Comparison of ENCODE assay signal across 32 mouse cellular contexts in genomic region chr7:141678922-141679321, GRCm38 (mm10). TPM values are rescaled to one million over a fixed set of nuclear protein-coding genes. Genes with fewer than 3 reads are reported as not detected.
"Had no signal": no experiment of that assay in that cellular context is flagged by ENCODE, and none has a peak within 500 bp of the region (broad histone marks: within the 10 kb centered on the region; RNA-seq: fewer than 3 reads in every experiment).

No protein-coding gene starts in this region.

- DNase-seq: gastrocnemius, postnatal 14 days; gastrocnemius, postnatal 36 days; heart, adult 18-20 months; heart, postnatal 10 days; heart, postnatal 4 days; kidney, adult 11 months; kidney, adult 2 months; kidney, postnatal 14 days; kidney, postnatal 36 days; layer of hippocampus, adult 9-11 months; liver; liver, embryonic 13.5 days had no signal

- ATAC-seq: hindbrain, embryonic 16.5 days; intestine, embryonic 16.5 days had no signal

- H3K9me3 ChIP-seq: heart, embryonic 10.5 days; heart, embryonic 12.5 days; hindbrain, embryonic 12.5 days; limb, embryonic 10.5 days; limb, embryonic 12.5 days; liver, embryonic 13.5 days; liver, embryonic 15.5 days had no signal

- H3K4me3 ChIP-seq: heart, embryonic 10.5 days; heart, embryonic 12.5 days; hindbrain, embryonic 12.5 days; left cerebral cortex, adult 2 months; limb, embryonic 10.5 days; limb, embryonic 12.5 days; liver, embryonic 13.5 days; liver, embryonic 15.5 days had no signal

- H3K36me3 ChIP-seq: heart, embryonic 10.5 days; heart, embryonic 12.5 days; hindbrain, embryonic 12.5 days; limb, embryonic 10.5 days; limb, embryonic 12.5 days; liver, embryonic 13.5 days; liver, embryonic 15.5 days had no signal

- H3K9ac ChIP-seq: heart, embryonic 12.5 days; hindbrain, embryonic 12.5 days; hindbrain, embryonic 14.5 days; limb, embryonic 12.5 days; liver, embryonic 13.5 days; liver, embryonic 15.5 days had no signal

- H3K4me1 ChIP-seq: heart, embryonic 10.5 days; heart, embryonic 12.5 days; hindbrain, embryonic 12.5 days; limb, embryonic 10.5 days; limb, embryonic 12.5 days; liver, embryonic 13.5 days; liver, embryonic 15.5 days had no signal

- H3K4me2 ChIP-seq: heart, embryonic 12.5 days; hindbrain, embryonic 12.5 days; hindbrain, embryonic 14.5 days; limb, embryonic 12.5 days; liver, embryonic 11.5 days; liver, embryonic 13.5 days; liver, embryonic 15.5 days had no signal

- H3K27me3 ChIP-seq: hindbrain, embryonic 12.5 days; limb, embryonic 12.5 days had no signal

- H3K27ac ChIP-seq: heart, embryonic 10.5 days; hindbrain, embryonic 12.5 days; hindbrain, embryonic 14.5 days; left cerebral cortex, adult 2 months; limb, embryonic 10.5 days; limb, embryonic 12.5 days; liver, embryonic 13.5 days; liver, embryonic 15.5 days had no signal

RNA-seq across cellular contexts. Expression of gene Muc2, which starts 11.2 kb away (rescaled TPM):
- total RNA-seq: gastrocnemius, adult 18-20 months; gastrocnemius, postnatal 36 days; heart, adult 8-10 months; heart, postnatal 25 days; layer of hippocampus, adult 18-20 months had no signal

RNA-seq across cellular contexts. Expression of gene Muc6, which starts 23.8 kb away (rescaled TPM):
- total RNA-seq: gastrocnemius, adult 18-20 months; gastrocnemius, adult 8-10 months; gastrocnemius, postnatal 14 days; gastrocnemius, postnatal 36 days; heart, adult 18-20 months; heart, adult 8-10 months; heart, postnatal 10 days; heart, postnatal 25 days; heart, postnatal 4 days; layer of hippocampus, adult 18-20 months; layer of hippocampus, adult 8-10 months; layer of hippocampus, postnatal 14 days; left cerebral cortex, adult 2 months; left cerebral cortex, postnatal 14 days; left cerebral cortex, postnatal 36 days had no signal
